Mouse (Mus musculus): ENCODE measurements around the gene Bcl2l15. TPM values are rescaled to one million over a fixed set of nuclear protein-coding genes. Genes with fewer than 3 reads are reported as not detected.

The Bcl2l15 gene
- polyA plus RNA-seq, 1 experiment from 2014 or later: 0.43 TPM

DNA sequence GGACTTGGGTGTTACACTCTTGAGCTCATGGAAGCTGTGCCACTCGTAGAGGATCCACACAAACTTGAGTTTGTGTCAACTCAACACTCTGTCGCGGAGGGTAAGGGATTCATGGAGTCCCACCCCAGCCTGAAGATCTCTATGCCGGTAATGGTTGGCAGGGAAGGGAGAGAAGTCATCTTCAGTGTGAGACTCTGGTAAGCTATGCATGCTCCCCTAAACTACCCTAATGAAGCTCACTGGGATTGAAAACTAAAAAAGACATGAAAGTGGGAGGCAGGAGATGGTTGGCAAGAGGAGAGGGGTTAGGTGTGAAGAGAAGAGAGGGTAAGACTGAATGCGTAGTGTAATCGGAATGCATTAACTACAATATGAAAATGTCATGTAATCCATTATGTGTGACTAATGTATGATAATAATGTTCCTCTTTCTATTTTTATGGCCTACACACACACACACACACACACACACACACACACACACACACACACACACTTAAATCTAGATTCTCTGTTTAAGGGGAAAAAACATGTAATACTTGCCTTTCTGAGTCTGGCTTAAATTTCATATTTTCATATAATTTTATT, 25.7 kb downstream of the Bcl2l15 start:
- Histone ChIP-seq H3K9me3 (replicated peaks; ENCODE audit: control insufficient read depth, low read length) (no peaks in the 10 kb centered on the region), H3K9ac (ENCODE audit: low read length) (no peak overlapping the region), H3K4me2 (ENCODE audit: low read depth, low read length) (no peak overlapping the region), H3K4me3 (ENCODE audit: low read length) (no peak overlapping the region), H3K4me1 (ENCODE audit: control insufficient read depth, insufficient read depth, low read length) (peaks cover 9% of the 10 kb centered on the region), H3K27me3 (ENCODE audit: control insufficient read depth, insufficient read depth, low read length) (no peaks in the 10 kb centered on the region), H3K27ac (ENCODE audit: low read length) (no peak overlapping the region), H3K36me3 (ENCODE audit: control insufficient read depth, insufficient read depth) (no peaks in the 10 kb centered on the region)
- 75% methylated on average over 6 of the region's 6 CpGs for WGBS
- no peak for ATAC-seq (replicated peaks; ENCODE audit: extremely low read depth, insufficient read depth, low FRiP score)

- Histone ChIP-seq H3K4me2 (ENCODE audit: low read depth, low read length) (peak within 1 kb of the TSS; percentile 35), H3K9me3 (replicated peaks; ENCODE audit: control insufficient read depth, low read length) (no peaks in the 10 kb centered on the region), H3K27ac (ENCODE audit: low read length) (peak within 1 kb of the TSS; percentile 67), H3K9ac (ENCODE audit: low read length) (peak within 1 kb of the TSS; percentile 38), H3K4me1 (ENCODE audit: control insufficient read depth, insufficient read depth, low read length) (peaks cover 9% of the 10 kb centered on the region), H3K4me3 (ENCODE audit: low read length) (peak within 1 kb of the TSS; percentile 38), H3K36me3 (ENCODE audit: control insufficient read depth, insufficient read depth) (no peaks in the 10 kb centered on the region), H3K27me3 (ENCODE audit: control insufficient read depth, insufficient read depth, low read length) (no peaks in the 10 kb centered on the region)
- ATAC-seq (replicated peaks; ENCODE audit: extremely low read depth, insufficient read depth, low FRiP score): 0 out of 2 replicates have a peak, but pooled peaks have one; percentile 33
- 64% methylated on average over 12 of the region's 12 CpGs for WGBS
Observed at GRCm38 (mm10) chr3:103858881-103859801, 26.7 kb downstream of the Bcl2l15 start, which contains the start of gene Ptpn22. Gene Ptpn22, plus strand, starts transcription at chr3:103859795.

DNA sequence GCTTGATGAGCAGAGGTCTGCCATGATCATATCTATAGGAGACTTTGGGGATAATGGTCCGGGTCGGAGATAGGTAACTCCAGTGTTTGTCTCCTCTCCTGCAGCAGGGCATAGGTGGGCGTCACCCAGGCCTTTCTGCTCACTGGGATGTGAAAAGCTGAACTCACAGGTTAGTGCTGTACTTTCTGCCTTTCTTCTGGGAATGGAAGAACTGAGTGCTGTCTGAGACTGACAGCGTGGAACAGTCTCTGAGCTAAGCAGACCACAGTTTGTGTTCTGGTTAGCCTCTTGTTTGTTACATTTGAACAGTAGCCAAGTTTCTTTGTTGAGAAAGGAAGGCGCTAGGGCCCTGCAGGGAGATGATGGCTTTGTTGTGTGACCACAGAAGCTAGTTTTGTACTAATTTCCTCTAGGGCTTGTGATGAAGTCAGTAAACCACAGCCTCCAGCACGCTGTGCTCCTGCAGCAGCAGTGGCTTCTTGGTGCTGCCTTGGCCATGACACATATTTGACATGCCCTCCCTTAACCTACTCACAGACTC, 27.5 kb downstream of the Bcl2l15 start:
- peak overlapping the region; percentile 67 for H3K27ac ChIP-seq (ENCODE audit: low read length)
- no peaks in the 10 kb centered on the region for H3K36me3 ChIP-seq (ENCODE audit: control insufficient read depth, insufficient read depth)
- H3K9ac ChIP-seq (ENCODE audit: low read length): peak overlapping the region; percentile 38
- 54% methylated on average over 6 of the region's 6 CpGs for WGBS
- no peaks in the 10 kb centered on the region for H3K9me3 ChIP-seq (replicated peaks; ENCODE audit: control insufficient read depth, low read length)
- H3K4me1 ChIP-seq (ENCODE audit: control insufficient read depth, insufficient read depth, low read length): peaks cover 9% of the 10 kb centered on the region
- H3K4me3 ChIP-seq (ENCODE audit: low read length): peak overlapping the region; percentile 38
- peak overlapping the region; percentile 35 for H3K4me2 ChIP-seq (ENCODE audit: low read depth, low read length)
- no peaks in the 10 kb centered on the region for H3K27me3 ChIP-seq (ENCODE audit: control insufficient read depth, insufficient read depth, low read length)
- ATAC-seq (replicated peaks; ENCODE audit: extremely low read depth, insufficient read depth, low FRiP score): peak; percentile 59

DNA sequence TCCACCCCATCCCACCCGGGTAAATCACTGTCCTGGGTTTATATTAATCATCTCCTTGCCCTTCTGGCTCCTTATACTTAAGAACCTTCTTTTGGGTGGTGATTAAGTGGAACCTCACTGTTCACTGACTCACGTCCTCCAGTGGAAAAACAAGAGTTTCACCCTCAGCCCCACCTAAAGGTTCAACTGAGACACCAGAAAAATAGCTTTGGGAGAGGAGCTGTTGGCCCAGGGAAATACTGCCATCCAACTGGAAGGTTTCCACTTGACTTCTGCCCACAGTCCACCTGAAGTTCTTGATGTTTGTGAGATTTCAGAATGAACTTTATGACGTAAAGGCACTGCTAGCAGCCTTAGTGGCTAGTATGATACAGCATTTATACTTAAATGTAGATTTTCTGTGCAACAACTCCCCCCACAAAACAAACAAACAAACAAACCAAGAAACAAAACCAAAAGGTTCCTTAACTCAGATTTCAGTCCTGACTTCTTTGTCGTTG, 30.4 kb downstream of the Bcl2l15 start:
- 70% methylated on average over 4 of the region's 4 CpGs for WGBS

DNA sequence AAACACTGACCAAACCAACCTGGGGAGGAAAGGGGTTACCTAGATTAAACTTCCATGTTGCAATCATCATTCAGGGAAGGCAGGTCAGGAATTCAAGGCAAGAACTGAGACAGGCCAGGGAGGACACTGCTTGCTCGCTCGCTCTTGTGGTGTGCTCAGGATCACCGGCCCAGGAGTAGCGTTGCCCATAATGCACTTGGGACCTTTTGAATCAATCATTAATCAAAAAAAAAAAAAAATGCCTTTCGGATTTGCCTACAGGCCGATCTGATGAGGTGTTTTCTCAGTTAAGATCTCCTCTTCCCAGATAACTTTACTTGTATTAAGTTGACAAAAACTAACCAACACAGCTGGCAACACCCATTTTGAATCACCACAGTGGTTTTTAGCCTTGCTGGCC, 31.8 kb downstream of the Bcl2l15 start:
- ATAC-seq (replicated peaks; ENCODE audit: extremely low read depth, insufficient read depth, low FRiP score): no peak
- no peaks in the 10 kb centered on the region for H3K9me3 ChIP-seq (replicated peaks; ENCODE audit: control insufficient read depth, low read length)
- no peak overlapping the region for H3K4me2 ChIP-seq (ENCODE audit: low read depth, low read length)
- no peaks in the 10 kb centered on the region for H3K36me3 ChIP-seq (ENCODE audit: control insufficient read depth, insufficient read depth)
- H3K4me1 ChIP-seq (ENCODE audit: control insufficient read depth, insufficient read depth, low read length): peaks cover 9% of the 10 kb centered on the region
- no peak overlapping the region for H3K27ac ChIP-seq (ENCODE audit: low read length)
- 82% methylated on average over 6 of the region's 6 CpGs for WGBS
- no peak overlapping the region for H3K9ac ChIP-seq (ENCODE audit: low read length)
- no peak overlapping the region for H3K4me3 ChIP-seq (ENCODE audit: low read length)
- H3K27me3 ChIP-seq (ENCODE audit: control insufficient read depth, insufficient read depth, low read length): no peaks in the 10 kb centered on the region

More for the DNA sequence above, 30.4 kb downstream of the Bcl2l15 start:
- Histone ChIP-seq H3K4me2 (ENCODE audit: low read depth, low read length) (no peak overlapping the region), H3K9ac (ENCODE audit: low read length) (no peak overlapping the region), H3K4me3 (ENCODE audit: low read length) (no peak overlapping the region), H3K4me1 (ENCODE audit: control insufficient read depth, insufficient read depth, low read length) (peaks cover 9% of the 10 kb centered on the region), H3K9me3 (replicated peaks; ENCODE audit: control insufficient read depth, low read length) (no peaks in the 10 kb centered on the region), H3K27me3 (ENCODE audit: control insufficient read depth, insufficient read depth, low read length) (no peaks in the 10 kb centered on the region), H3K27ac (ENCODE audit: low read length) (no peak overlapping the region), H3K36me3 (ENCODE audit: control insufficient read depth, insufficient read depth) (no peaks in the 10 kb centered on the region)
- ATAC-seq (replicated peaks; ENCODE audit: extremely low read depth, insufficient read depth, low FRiP score): no peak

DNA sequence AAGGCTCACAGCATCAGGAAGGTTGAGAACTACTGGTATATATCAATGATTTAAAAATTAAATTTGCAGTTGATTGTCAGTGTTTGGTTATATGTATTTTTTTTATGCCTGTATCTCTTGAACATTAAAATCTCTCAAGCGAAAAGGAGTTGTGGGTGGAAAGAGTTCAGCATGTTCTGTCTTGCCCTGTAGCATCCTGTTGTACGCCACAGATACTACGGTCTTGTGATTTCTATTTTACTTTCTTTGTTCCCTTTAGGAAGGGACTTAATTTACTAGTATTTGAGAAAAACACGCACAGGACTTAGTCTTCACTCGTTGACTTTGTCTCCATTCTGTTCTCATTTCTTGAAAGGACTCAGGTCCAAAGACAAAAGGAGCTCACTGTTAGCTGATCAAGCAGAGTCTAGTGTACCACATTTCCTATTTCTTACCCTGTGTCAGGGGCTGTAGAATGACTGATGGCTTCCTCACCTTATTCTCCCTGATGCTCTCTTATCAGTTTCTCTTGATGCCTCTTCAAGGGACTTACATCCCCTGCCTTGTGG, 35.1 kb downstream of the Bcl2l15 start:
- no peak overlapping the region for H3K4me2 ChIP-seq (ENCODE audit: low read depth, low read length)
- no peaks in the 10 kb centered on the region for H3K9me3 ChIP-seq (replicated peaks; ENCODE audit: control insufficient read depth, low read length)
- no peak overlapping the region for H3K9ac ChIP-seq (ENCODE audit: low read length)
- ATAC-seq (replicated peaks; ENCODE audit: extremely low read depth, insufficient read depth, low FRiP score): no peak
- H3K27ac ChIP-seq (ENCODE audit: low read length): peak overlapping the region; percentile 39; the same call in 1 of the 2 replicates
- 87% methylated on average over 5 of the region's 5 CpGs for WGBS
- H3K36me3 ChIP-seq (ENCODE audit: control insufficient read depth, insufficient read depth): no peaks in the 10 kb centered on the region
- no peak overlapping the region for H3K4me3 ChIP-seq (ENCODE audit: low read length)
- no peaks in the 10 kb centered on the region for H3K4me1 ChIP-seq (ENCODE audit: control insufficient read depth, insufficient read depth, low read length)
- no peaks in the 10 kb centered on the region for H3K27me3 ChIP-seq (ENCODE audit: control insufficient read depth, insufficient read depth, low read length)

DNA sequence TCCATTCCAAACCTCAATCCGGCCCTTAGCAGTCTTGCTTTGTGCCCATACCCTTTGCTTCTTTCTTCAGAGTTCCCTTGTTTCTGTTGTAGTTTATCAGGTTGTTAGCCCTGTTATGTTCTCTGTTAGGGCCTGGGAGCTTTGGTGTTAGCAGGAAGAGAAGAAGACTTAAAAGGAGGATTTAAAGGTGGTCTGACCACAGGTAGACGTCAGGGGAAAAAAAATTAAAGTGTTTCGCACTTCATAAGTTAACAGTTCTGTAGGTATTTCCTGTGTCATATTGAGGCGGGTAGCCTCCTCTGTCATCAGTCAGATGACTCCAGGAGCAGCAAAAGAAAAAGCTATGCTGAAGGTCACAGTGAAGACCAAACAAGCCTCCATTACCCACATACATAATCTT, 35.6 kb downstream of the Bcl2l15 start:
- Histone ChIP-seq H3K4me3 (ENCODE audit: low read length) (no peak overlapping the region), H3K4me2 (ENCODE audit: low read depth, low read length) (no peak overlapping the region), H3K27ac (ENCODE audit: low read length) (no peak overlapping the region), H3K9ac (ENCODE audit: low read length) (no peak overlapping the region), H3K9me3 (replicated peaks; ENCODE audit: control insufficient read depth, low read length) (no peaks in the 10 kb centered on the region), H3K36me3 (ENCODE audit: control insufficient read depth, insufficient read depth) (no peaks in the 10 kb centered on the region), H3K27me3 (ENCODE audit: control insufficient read depth, insufficient read depth, low read length) (no peaks in the 10 kb centered on the region), H3K4me1 (ENCODE audit: control insufficient read depth, insufficient read depth, low read length) (no peaks in the 10 kb centered on the region)
- WGBS: 63% methylated on average over 4 of the region's 4 CpGs
- ATAC-seq (replicated peaks; ENCODE audit: extremely low read depth, insufficient read depth, low FRiP score): no peak

DNA sequence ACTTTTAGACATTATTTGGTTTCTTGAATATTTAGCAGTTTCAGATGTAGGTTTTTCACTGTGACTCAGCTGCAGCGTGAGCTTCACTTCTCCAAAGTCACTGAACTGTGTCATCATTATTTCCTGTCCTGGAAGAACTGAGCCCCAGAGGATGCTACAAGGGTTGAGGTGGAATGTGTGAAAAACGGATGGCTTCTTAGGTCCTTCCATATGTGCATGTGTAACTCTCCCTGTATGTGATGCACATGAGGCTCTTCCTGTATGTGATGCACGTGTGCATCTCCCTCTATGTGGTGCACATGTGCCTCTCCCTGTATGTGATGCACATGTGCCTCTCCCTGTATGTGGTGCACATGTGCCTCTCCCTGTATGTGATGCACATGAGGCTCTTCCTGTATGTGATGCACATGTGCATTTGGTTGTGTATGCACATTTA, 40.3 kb downstream of the Bcl2l15 start:
- ATAC-seq (replicated peaks; ENCODE audit: extremely low read depth, insufficient read depth, low FRiP score): no peak
- no peak overlapping the region for H3K4me3 ChIP-seq (ENCODE audit: low read length)
- no peaks in the 10 kb centered on the region for H3K9me3 ChIP-seq (replicated peaks; ENCODE audit: control insufficient read depth, low read length)
- no peaks in the 10 kb centered on the region for H3K36me3 ChIP-seq (ENCODE audit: control insufficient read depth, insufficient read depth)
- no peak overlapping the region for H3K27ac ChIP-seq (ENCODE audit: low read length)
- WGBS: 57% methylated on average over 3 of the region's 3 CpGs
- no peak overlapping the region for H3K4me2 ChIP-seq (ENCODE audit: low read depth, low read length)
- H3K9ac ChIP-seq (ENCODE audit: low read length): no peak overlapping the region
- H3K4me1 ChIP-seq (ENCODE audit: control insufficient read depth, insufficient read depth, low read length): no peaks in the 10 kb centered on the region
- no peaks in the 10 kb centered on the region for H3K27me3 ChIP-seq (ENCODE audit: control insufficient read depth, insufficient read depth, low read length)
